Mouse (Mus musculus) layer of hippocampus, postnatal 10 days (tissue): ENCODE measurements around the gene Atp6v1e1. TPM values are rescaled to one million over a fixed set of nuclear protein-coding genes. Genes with fewer than 3 reads are reported as not detected.

Source experiments
- DNase-seq, 2 experiments: peaks; one replicate each; pipeline ENCODE4 v3.0.0; 2021; ENCODE audit warnings: low spot score in 2 of 2
- microRNA-seq, 2 experiments: library from miRNA; unstranded; fragments of <30 nt; microRNA quantifications; one replicate each; pipeline ENCODE4 v1.2.0; 2021
- total RNA-seq, 2 experiments: library from RNA; stranded (reverse); gene quantifications; 2 replicates each; pipeline ENCODE4 v1.2.3; 2021

Gene Atp6v1e1
- total RNA-seq, 2 experiments from 2014 or later, result 355 to 367 TPM

DNA sequence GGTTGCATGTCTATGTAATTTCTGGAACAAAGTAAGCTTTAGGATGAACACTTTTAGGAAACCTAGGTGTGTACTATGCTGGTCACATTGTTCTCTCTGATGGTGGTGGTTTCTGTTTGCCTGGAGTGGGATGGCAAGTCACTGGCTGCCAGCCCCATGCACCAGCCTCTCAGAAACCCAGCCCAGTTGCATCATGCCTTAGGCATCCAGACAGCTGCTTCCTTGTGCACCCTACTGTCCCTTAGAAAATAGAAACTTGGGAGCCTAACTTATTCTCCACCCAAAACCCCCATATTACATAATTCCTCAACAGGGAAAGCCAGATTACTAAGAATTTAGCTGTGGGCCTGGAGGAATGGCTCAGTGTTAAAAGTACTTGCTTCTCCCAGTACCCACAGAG is 50.6 kb downstream of the Atp6v1e1 start:
- DNase-seq, result no peak

- no peak for DNase-seq
Measured at GRCm38 (mm10) chr6:120771366-120771765, 51.2 kb downstream of the Atp6v1e1 start.

- DNase-seq, result no peak
Measured at GRCm38 (mm10) chr6:120769972-120770371, 52.6 kb downstream of the Atp6v1e1 start.

- DNase-seq, result no peak
Measured at GRCm38 (mm10) chr6:120761151-120761550, 61.4 kb downstream of the Atp6v1e1 start.

DNA sequence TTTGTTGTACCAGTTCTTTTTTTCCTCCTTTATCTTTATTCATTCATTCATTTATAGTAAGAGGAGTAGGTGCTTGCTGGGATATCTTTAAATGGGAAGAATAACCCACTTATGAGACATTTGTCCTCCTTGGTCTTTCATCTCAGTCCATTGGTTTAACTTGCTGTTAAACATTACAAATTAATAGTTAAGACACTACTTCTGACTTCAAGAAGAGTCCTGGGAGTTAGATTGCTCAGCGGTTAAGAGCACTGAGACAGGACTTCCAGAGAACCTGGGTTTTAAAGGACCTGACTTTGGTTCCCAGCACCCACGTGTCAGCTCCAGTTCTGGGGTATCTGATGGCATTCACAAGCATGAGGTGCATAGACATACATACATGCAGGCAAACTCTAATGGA is 76.2 kb downstream of the Atp6v1e1 start:
- no peak for DNase-seq

Small RNAs within 50 kb of the gene (microRNA-seq; reads per million reads assigned to microRNA genes)
- gene Gm25193, result 0 reads per million in 2 experiments

Other genes with a start within 250 kb of the Atp6v1e1 start
- 1 to 10 TPM; 8.6 to 8.9 TPM for gene Cecr2, start 156.4 kb downstream of the Atp6v1e1 start, total RNA-seq
- 10 to 100 TPM; 42.8 to 46.3 TPM for gene Slc25a18, start 49.2 kb downstream of the Atp6v1e1 start, total RNA-seq
- 10 to 100 TPM; 45.1 to 52.0 TPM for gene Bcl2l13, start 13.4 kb upstream of the Atp6v1e1 start, total RNA-seq
- 10 to 100 TPM; 20.9 to 23.2 TPM for gene Bid, start 94.1 kb upstream of the Atp6v1e1 start, total RNA-seq